Mouse (Mus musculus) c-Kit-negative CD71-positive TER-119-positive erythroid progenitor cells, embryonic 14.5 days (primary cell): ENCODE measurements at regions not wholly inside any gene's neighbourhood (a gene's known extent, or its start where the extent isn't known, plus 50 kb on each side); places are given as distances from the start of the nearest gene placed in this dataset.

Experiments used
- DNase-seq: peaks from one replicate; pipeline ENCODE4 v3.0.0-alpha.2; 2013; ENCODE audit warnings: low read depth, low spot score

DNA sequence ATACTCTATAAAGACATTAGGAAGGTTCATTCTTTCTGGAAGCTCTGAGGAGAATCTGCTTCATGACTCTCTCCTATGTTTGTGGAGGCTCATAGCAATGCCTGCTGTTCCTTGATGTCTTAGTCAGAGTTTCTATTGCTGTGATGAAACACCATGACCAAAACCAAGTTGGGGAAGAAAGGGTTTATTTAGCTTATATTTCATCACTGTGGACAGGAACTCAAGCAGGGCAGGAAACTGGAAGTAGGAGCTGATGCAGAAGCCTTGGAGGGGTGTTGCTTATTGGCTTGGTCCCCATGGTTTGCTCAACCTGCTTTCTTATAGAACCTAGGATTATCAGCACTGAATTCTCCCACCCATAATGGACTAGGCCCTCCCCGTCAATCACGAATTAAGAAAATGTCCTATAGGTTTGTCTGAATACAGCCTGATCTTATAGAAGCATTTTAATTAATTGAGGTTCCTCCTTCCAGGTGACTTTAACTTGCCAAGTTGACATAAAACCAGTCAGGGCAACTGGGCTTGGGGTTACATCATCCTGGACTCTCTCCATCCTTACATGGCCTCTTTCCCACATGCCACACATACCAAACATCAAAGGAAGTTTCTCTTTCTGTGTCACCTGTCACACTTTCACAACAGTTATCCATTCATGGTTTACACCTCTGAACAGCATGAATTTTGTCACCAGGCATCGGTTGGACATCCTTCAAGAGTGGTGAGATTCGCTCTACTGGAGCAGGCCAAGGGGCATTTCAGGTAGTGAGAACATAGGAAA is 85.3 kb upstream of the Serp2 start:
- DNase-seq, result no peak

DNA sequence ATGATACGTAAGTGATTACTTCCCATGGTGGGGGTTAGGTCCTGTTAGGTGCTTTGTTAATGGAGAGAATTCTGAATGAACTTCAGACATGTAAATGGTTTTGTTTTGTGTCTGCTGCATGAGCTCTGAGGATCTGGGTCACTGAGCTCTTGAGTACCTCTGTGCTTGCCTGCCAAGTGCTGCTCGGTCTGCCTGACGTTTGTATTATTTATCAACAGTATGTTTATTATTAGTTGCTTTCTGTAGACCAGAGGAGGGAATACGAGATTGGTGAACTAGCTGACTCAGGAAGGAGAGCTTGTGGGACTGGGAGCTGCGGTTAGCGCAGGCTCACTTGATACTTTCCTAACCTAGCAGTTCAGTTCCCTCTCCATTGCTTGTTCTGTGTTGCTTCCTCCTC is 76.5 kb upstream of the Serp2 start:
- DNase-seq, result no peak

DNA sequence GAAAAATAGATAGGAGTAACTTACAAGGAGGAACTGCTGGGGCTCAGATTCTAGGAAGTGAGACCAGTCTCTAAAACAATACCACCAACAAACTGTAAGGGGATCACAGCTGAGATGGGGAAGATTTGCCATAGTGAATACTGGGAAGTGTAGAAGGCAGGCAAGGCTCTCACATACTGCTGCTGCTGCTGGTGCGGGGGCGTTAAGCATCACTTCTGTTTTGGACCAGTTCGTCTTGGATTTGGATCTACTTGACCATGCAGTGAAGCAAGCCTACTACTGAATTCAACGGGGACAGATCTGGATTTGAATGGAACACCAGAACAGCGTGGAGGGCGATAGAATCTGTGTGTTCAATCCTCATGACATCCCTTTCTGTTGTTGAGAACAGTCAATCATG is 76.1 kb upstream of the Serp2 start:
- DNase-seq, result no peak

DNA sequence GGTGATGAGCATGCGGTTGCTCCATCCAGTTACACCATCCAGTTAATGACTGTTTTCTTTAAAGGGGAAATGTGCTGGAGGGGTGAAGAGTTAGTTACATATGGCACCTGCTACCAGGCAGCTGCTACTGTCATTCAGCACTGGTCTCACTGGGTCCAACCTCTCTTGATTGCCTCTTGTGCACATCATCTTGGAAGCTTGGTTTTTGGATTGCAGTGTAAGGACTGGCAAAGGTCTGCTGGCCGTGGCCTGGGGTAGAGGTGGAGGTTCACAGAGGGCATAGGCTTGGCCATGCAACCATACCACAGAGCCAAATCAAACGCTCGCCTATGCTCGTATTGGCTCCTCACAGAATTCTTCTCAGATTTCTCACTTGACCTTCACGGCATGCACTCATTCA is 75.1 kb upstream of the Serp2 start:
- DNase-seq, result no peak

DNA sequence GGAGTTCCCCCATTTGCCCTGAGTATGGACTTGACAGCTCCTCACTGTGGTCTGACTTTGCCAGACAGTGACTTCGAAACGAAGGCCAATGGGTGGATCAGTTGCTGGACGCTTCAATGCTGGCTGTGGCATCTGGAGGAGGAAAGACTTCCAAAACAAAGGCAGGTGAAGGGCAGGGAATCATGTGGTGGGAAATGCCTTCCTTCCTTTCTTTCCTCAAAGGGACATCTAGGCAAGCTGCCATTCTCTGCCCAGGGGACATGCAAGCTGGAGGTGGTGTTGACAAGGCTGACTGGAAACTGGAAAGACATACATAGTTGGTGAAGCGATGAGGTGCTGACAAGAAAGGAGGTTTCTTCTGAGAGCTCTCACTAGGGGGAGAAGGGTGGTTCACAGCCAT is 74.5 kb upstream of the Serp2 start:
- no peak for DNase-seq

DNA sequence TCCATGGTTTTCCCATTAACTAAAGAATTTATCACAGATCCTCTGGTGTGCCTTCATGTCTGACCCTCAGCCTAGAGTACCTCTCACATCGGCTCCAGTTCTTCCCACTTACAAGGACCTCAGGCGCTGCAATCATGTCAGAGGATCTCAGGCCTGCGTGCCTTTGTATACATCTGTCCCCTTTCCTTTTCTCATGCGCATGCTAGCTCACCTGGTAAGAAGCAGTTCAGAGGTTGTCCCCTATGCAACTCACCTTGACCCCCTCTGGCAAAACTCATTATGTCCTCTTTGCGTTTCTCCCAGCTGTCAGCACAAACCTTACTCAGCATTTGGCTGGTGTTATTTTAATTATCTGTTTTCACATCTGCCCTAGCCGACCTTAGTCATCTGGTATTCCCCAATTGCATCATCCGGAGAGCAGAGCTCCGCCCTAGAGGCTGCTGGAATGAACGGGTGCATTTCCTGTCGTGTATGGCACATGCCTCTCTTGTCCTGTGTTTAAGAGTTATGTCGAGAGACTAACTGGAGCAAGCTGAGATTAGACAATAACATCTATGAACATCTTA is 73.3 kb upstream of the Serp2 start:
- DNase-seq, result no peak

DNA sequence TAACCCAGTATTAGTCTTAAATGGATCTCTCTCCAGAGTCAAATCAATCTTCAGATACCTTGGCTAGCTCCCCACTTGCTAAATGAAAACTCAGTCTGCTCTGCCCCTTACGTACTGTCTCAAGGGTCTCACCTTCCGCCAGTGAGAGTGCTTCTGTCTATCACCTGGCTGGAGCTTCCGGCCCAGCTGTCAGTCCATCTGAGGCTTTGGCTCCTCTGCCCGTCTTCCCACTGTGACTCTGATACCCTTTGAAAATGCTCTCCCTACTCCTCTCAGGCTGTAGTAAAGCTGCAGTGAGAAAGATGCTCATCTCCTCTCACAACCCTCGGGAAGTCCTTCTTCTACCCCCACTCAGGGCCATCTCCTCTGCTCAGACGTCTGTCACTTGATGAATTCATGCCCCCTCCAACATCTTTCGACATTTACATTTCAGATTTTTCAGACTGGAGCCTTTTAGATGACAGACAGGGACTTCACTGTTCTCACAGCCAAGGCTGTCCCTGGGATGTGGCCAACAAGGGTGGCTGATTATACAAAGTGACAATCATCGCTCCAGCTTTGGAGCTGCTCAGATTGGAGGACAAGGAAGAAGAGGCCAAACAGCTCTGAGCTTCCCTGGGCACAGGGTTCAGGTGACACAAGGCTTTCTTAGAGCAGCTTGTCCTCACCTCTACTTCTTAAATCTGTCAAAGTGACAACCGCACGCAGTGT is 71.6 kb upstream of the Serp2 start:
- DNase-seq, result no peak

DNA sequence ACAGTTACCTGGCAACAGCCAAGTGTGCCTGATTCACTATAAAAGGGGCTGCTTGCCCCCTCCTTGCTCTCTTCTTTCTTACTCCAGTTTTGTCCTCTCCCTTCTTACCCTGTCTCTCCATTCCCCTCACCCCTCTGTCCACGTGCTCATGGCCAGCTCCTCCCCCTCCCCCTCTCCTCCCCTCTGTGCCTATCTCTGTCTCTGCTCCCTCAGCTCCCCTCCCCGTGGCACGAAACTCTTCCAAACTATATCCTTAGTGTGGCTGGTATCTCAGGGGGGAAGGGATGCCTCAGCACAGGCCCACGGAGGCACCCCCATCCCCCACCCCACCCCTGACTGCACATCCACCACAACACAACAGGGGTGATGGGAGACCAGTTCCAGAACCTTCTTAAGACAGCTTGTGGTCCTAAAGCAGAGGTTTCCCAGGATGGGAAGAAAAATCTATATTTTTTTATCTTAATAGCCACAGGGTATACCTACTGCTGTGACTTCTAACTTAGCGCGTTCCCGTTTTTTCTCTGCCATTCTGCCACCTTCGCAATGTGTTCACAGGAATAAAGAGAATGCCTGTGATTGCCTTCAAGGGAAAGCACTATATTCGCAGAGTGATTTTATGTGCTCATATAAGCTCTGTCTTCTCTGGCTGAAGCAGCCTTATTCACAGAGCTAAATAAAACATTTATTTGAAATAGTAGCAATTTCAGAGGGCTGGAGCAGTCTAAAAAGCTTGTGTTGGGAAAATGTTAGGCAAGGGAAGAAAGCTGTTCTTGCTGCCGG is 69.1 kb upstream of the Serp2 start:
- no peak for DNase-seq

DNA sequence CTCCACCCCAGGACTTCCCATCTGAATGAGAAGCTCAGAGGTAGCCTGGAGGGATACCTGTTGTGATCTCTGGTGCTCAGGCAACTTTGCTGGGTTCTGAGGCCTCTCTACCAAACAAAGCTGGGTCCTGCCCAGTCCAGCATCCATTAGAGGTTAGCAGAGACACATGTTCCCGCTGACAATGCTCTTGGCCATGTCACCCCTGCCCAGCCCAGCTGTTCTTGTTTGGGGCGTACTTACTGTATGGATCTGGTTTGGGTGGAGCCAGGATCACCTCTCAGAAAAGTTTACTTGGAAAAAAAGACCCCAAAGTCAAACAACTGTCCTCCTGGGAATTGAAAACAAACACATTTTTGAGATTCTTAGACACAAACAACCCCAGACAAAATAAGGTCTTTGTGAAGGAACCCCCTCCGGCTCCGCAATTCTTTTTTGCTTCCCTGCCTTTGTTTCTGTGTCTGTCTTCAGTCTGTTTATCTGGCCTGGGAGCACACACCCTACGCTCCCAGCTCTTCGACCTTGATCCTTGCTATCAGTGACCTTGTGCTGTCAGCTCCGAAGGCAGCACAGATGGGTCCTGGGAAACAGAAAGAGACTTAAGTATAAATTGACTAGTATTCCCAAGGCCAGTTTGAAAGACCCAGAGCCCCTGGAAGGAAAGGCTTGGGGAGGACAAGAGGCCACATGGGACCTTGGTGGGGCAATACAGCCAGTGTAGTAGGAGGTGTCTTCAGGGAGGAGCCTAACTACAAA is 68.1 kb upstream of the Serp2 start:
- DNase-seq, result no peak

DNA sequence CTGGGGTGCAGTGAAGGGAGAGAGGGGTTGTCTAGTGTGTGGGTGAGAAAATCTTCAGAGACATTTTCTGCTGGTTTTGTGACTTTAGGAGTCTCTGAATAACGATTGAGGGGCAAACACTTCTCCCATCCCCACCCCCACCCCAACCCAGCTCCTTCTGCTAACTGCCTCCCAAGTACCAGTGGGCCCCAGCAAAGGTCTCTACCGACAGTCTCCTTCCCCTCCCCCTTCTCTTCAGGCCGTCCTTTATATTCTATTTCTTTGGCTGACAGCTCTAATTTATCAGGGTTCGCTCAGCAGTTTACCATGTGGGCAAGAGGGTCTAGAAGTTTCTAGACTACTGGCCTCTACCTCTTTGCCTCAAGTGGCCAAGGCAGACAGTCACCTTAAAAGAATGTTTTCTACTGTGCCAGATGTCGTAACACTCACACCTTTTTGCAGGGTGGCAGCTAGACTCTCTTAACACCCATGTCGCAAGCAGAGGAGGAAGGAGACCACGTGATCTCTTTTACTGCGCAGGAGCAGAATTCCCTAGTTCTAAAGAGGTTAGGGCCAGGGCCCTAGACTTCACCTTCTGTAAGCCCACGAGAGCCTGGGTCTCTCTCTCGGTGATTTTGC is 66.8 kb upstream of the Serp2 start:
- no peak for DNase-seq

DNA sequence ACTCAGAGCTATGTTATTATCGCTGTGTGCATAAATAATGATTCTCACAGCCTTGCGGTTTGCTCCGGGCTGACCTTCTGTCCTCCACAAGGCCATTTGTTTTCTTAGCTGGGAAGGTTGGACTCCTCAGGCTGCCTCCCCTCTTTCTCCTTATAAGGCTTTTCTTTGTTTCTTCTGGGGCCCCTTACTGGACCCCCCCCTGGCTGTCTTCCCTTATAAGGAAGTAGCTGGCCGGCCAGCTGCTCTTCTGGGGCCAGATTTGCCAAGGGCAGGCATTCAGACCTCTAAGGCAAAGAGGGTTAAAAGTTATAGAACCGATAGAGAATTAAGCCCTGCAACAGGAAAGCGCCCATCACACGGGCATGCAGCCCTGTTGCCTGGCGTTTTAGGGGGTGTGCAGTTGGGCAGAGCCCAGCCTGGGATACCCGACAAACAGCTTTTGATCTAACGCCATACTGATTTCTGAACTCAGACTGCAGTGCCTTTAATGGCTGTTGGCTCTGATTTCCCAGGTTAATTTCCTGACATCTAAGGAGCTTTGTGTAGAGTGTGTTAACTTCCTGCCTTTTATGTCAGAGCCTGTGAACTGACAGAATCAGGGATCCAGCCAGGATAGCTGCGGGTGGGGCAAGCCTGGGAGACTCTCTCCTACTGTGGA is 66.1 kb upstream of the Serp2 start:
- no peak for DNase-seq

DNA sequence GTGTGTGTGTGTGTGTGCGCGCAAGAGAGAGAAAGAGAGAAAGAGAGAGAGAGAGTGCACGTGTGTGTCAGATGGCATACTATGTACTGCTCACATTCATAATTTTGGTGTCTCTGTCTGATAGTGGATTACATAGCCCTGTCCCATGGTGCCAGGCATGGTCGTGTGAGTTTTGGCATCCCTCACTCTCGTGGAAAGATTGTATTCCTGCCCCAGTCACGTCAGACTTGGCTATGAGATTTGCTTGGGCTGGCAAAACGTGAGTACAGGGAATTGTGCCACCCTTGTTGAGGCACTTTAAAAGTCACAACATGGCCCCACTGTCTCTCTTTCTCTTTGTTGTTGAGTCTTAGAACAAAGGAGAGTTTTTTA is 62.3 kb upstream of the Serp2 start:
- DNase-seq, result no peak

DNA sequence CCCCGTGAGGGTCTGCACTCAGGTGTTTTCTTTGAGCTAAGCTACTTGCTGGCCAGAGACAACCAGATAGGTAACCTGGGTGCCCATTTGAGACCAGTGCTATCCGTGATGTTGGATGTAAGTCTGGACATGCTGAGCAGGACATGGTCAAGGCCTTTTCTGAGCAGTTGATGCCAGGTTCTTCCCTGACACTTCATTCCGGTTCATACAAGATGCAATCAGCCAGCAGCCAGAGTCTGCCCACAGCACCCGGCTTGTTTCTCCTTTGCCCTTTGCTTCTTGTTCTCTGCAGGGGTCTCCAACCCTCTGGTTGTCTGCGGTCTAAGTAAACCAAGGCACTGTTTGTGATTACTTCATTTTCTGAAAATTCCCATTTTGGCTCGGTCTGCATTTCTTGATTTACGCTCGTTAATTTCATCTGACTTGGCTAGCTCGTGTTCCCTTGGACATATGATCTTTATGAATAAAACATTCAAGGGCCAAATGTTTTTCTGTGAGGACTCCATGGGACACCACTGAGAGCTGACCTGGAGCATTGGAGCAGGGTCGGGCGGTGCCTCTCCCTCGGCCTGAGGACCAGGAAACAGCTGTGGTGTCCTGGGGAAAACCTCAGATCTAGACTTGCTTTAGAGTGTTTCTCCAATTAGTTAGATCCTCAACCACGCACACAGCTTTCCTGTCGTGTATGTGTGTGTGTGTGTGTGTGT is 61.8 kb upstream of the Serp2 start:
- DNase-seq, result no peak

DNA sequence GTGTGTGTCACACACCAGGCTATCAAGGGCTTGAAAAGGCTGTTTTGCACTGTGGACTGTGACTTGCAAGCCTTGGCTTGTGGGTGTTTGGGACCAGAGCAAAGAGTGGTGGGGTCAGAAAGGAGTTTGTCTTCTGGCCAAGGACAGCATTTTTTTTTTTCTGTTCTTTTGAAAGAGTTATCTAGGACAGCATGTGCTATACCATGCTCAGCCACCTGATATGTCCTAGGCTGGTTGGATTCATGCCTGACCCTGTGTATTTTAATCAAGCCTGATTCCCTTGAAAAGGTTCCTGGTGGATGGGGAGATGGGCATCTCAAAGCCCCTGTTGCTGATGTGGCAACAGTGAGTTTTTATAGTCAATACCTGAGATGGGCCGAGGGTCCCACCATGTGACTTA is 61.2 kb upstream of the Serp2 start:
- DNase-seq, result no peak

DNA sequence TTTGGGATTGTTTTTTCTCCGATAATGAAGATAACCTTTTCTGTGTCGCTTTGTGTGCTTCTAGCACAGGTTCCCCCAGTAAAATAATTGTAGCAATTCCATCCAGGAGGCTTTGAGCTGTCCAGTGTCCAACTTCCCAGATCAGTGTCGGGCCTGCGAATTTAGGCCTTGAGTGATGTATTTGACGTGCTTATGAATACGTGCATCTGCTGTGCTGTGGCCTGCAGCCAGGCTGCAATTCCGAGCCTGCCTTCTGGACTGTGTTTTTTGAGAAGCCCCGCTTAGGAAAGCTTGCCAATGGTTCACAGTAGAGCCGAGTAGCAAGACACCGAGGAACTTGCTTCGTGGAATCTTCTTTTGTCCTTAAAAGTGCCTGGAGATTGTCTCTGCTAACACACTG is 60.8 kb upstream of the Serp2 start:
- DNase-seq, result no peak

DNA sequence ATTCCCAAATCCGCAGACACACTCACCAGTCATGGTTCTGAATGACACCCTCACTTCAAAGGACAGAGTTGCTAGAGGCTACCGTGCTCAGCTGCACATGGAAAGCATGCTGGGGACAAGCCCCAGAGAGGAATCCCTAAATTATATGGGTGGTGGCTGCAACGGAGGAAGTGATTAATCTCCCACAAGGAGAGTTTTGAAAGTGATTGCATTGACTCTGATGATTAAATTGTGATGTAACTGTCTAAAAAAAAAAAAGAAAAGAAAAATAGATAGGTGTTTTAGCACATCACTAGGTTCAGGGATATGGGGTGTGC is 59.6 kb upstream of the Serp2 start:
- no peak for DNase-seq

DNA sequence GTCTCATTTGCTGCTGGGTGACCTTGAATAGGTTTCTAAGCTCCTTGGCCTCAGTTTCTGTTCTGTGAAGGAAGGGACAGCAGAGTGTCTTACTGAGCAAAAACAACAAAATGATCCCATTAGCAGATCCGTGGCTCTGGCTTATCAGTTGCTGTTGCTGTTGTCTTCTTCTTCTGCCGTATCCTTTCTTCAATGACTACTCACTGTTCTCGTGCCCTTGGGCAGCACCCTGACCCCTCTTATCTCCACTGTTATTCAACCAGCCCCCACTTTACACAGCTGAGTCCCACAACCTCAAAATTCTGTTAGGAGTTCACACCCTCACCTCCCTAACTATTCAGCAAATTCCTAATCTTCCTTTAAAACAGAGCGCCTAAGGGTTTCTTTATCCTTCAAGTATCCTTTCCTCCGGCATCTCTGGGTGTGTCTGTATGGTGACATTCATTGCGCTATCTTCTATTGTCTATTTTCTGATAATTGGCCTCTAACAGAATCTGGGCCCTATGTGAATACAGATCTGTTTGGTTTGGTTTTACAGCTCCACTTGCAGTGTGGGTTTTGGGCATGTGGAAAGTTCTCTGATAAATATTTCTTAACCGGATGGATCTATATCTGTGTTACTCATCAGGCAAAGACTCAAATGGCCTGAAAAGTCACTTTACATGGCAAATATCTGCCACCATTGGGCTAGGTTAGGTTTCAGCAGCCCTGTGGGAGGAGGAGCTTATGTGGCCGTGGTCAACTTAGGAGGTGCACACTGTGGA is 59.1 kb upstream of the Serp2 start:
- DNase-seq, result no peak

DNA sequence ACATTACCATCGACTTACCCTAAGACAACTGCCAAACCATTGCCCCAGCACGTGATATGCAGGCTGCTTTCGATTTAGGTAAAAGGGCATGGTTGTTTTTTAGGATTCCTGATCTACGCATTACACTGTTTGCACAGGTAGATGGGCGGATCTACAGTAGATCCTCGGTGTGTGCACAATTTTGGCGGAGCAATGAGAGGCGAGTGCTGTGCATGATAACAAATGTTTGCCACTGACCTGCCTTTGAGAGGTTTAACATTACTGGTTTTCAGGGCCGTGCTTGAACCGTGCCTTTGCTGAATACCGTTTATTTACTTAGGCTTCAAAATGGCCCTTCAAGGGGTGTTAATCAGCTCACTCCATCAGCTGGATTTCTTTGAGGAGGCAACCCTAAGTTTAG is 58.5 kb upstream of the Serp2 start:
- DNase-seq, result no peak

DNA sequence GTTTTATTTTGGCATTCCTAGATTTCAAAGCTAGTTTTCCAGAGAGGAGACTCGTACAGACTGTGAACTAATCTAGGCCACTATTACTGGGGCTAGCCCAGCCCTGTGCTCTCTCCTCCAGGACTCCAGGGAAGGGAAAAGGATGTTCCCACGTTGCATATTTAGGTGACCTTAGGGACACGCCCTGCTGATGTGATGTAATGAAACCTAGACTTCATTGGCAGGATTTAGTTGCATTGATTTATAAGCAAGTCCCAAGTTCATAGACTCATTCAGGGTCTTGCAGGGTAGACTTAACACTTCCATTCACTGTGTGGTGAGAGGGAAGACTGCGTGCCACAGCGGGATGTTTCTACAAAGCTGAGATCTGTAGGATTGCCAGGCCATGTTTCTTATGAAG is 58.0 kb upstream of the Serp2 start:
- no peak for DNase-seq

DNA sequence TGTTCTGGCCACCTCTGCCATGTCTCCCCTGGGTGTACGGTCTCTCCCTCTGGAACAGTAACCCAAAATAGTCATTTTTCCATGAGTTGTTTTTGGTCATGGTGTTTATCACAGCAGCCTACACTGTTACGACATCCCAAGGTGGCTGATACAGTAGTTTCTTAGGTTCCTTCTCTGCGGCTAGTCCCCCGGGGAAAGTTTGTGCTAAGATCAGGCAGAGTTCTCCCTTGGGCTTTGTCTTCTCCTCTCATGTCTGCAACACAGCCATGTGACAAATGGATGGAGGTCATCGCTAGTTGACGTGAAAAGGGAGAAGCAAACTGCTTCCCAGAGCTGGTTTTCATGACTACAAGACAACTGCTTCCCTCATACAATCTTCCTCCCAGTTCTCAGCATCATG is 56.9 kb upstream of the Serp2 start:
- DNase-seq, result no peak
